Mouse (Mus musculus) layer of hippocampus, adult 18-20 months (tissue): Measurements from ENCODE around the gene Gm21885. TPM values are rescaled to one million over a fixed set of nuclear protein-coding genes. Genes with fewer than 3 reads are reported as not detected.
"Not testable (repeated sequence)": the region's sequence is repeated elsewhere in the genome, so short reads cannot be mapped to it uniquely, and the experiment has no call there.

Source experiments
- DNase-seq, 2 experiments: peaks; one replicate each; pipeline ENCODE4 v3.0.0; 2022; ENCODE audit warnings: low spot score in 2 of 2
- total RNA-seq, 2 experiments: library from RNA; stranded (reverse); gene quantifications; 2 replicates each; pipeline ENCODE4 v1.2.3; 2021

Gene Gm21885
- total RNA-seq, 2 experiments from 2014 or later, result not detected

DNA sequence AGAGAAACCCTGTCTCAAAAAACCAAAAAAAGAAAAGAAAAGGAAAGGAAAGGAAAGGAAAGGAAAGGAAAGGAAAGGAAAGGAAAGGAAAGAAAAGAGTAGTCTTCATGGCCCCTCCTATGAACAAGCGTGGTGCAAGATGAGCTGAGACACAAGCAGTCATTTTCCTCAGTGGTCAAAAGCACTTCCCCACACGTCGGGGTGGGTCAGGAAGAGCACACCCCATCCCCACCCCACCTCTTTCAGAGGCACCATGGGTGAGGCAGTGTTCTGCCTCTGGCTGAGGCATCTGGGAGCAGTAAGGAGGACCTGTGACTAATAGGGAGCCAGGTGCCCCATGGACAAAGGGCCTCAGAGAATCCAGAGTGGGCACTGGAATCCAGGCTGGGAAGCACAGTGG lies 15.5 kb upstream of the Gm21885 start:
- DNase-seq, result not testable (repeated sequence)

DNA sequence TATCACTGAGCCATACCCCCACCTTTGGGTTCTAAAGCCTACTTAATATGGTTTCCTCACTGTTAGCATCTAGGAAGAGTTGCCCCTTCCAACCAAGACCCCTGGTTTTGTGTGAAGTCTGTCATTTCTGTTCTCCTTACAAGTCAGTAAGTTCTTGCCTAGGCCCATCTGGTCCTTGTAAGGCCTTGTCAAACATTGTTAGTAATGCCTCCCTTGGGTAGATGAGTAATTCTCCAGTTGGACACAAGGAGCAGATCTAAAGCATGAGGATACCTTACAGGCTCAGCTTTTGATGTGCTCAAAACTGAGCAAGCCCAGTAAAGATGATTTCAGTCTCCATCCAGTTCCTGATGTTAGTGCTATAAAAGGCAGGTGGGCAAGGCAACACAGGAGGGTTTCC lies 12.9 kb upstream of the Gm21885 start:
- no peak for DNase-seq

DNA sequence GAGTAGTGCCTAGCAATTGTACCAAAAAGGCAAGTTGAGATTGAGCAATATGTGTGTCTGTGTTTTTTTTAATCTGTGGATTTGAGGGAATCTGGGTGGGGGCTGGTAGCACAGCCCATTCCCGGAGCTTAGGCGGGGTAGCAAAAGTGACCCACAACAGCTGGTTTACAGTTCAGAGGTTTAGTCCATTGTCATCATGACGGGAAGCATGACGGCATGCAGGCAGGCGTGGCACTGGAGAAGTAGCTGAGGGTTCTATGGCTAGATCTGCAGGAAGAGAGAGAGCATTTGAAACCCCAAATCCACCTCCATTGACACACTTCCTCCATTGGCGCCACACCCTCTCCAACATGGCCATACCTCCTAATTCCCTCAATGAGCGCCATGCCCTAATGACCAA lies 11.8 kb upstream of the Gm21885 start:
- DNase-seq, result no peak

DNA sequence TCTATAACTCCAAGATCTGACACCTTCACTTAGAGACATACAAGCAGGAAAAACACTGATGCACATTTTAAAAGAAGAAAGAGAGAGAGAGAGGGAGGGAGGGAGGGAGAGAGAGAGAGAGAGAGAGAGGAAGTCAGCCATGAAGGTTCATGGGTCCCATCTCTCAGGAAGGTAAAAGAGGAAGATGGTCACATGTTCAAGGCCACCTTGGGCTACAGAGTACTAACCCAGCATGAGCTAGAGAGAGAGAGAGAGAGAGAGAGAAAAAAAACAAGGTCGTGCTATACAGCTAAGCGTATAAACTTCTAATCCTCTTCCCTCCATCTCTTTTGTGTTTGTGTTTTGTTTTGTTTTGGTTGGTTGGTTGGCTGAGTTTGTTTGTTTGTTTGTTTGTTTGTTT lies 10.7 kb upstream of the Gm21885 start:
- no peak for DNase-seq

DNA sequence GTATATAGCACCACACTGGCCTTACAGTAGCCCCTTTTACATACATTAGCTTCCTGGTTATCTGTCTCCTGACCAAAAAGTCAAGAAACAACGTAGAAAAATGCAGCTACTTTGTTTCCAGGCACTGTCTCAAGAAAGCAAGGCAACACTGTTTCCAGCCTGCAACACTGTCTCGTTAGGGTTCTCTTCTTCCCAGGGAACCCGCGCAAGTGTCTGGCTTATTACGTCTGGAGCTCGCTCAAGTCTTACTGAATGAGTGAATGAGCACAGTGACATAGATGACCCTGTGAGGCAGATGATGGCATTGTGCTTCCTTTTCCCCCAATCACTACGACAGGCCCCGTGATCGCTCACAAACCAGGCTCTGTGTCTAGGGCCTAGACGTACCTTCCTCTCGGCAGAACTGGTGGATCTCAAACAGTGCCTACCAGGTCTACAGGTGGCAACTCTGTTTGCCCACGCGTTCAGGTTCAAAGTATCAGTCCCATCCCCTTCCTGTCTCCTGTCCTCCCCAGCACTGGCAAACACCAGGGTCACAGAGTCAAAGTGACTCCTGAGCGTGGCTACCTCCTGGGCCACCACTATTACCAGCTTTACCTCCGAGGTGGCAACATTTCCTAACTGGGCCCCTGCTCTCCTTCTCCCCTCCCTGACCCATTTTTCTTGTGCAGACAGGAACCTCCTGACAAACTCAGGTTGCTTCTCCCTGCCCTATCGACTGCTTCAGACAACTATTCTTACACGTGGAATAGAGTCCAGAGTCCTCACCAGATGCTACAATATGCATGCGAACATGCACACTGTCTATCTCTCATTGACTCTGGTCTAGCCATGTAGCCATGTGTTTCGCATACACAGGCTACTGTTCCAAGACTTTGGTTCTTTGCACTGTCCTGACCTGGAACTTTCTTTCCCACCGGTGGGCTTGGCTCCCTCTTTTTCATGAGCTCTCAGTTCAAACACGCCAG lies 8.4 kb upstream of the Gm21885 start:
- no peak for DNase-seq

DNA sequence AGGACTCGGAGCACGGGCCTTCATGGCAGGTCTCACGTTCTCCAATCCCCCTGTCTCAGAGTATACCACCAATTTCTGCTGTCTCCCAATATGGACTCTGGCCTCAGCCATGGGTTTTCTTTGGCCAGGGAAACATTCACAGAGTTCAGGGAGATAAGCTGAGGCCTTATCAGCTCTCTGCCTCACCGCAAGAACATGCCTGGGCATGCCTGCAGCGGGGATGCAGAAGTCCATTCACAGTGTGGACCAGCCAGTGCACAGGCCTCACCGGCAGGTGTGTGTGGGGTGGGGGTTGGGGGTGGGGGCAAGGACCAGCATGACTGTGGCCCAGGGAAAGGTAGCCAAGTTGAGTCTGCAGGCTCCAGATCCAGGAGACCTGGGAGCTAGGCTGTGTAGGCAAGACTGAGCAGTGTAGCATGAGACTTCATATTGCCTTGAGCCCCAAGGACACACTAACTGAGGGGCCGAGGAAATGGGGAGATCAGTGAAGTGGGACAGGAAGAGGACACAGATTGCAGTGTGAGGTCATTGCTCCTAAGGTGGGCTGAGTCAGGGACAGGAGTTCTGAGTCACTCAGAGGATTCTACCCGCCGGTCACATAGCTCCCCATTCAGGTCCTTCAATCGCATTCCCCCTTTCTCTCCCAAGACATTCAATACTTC lies 7.3 kb upstream of the Gm21885 start:
- DNase-seq, result no peak

DNA sequence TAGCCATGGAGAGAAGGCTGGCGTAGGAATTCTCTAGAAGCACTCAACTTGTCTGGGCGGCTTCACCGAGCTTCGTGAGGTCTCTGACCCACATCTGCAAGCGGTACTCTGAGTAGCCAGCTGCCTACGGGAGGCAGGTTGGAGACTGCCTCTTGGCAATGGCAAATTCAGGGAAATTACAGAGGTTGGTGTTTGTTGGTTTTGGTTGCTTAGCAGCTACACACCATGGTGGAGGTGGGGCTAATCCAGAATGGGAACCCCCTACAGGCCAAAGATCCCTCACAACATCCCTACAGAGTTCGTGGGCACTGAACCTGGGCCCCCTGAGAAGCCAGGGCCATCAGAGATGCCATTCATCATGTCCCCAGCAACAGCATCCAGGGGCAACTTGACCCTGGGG lies 6.4 kb upstream of the Gm21885 start:
- no peak for DNase-seq

DNA sequence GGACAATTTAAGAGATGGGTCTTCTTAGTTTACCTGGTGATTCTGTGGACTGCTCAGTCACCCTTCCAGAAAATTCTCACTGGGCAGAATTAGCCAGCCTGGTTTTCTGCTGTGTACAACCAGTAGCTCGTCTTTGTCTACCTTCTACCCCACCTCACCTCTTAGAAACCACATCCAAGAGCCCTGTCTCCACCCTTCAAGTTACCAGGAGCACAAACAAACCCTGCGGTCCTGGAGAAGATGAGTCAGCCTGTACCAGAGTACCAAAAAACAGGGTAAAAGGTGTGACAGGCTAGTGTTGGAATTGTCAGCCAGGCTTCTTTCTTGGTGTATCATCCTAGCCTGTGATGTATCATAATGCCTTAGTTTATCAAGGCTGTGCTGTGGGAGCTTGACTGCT lies 6.0 kb upstream of the Gm21885 start:
- no peak for DNase-seq

DNA sequence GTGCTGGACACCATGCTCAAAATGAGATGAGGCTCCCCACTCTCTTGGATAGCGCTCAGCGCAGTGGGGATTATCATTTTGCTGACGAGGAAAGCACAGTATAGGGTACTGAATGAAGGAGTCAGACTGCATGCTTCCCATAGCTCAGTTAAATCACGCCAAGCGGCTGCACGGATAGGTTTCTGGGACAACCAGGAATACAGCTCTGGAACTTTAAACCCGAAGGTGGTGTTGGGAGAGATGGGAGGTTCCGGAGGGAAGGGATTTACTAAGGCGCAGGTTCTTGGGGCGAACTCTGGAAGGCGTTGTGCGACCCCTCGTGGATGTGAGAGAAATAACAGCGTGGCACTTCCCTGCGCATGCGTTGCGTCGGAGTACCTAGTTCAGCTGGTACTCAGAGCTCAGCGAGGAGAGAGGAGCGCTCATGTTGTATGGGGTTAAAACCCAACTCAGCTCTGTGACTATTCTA lies 4.8 kb upstream of the Gm21885 start:
- peak; percentile 89 to 96 for DNase-seq

DNA sequence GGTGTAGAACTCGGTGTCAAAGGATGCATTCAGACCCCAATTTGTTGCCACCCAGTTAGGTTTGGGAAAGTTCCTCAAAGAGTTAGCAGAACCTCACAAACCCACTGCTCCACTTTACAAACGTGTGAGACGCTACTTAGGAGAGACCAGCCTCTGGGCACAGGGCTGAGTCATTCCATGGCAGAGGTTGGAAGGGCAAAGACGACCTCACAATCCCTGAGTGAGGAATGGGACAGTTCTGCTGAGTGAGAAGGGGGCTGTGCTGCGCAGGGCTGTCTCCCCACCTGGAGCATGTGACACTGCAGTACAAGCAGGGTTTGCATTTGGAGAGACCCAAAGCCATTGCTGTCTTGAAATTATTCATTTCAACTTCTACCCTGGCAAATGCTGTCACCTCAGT lies 618 bp downstream of the Gm21885 start:
- no peak for DNase-seq

DNA sequence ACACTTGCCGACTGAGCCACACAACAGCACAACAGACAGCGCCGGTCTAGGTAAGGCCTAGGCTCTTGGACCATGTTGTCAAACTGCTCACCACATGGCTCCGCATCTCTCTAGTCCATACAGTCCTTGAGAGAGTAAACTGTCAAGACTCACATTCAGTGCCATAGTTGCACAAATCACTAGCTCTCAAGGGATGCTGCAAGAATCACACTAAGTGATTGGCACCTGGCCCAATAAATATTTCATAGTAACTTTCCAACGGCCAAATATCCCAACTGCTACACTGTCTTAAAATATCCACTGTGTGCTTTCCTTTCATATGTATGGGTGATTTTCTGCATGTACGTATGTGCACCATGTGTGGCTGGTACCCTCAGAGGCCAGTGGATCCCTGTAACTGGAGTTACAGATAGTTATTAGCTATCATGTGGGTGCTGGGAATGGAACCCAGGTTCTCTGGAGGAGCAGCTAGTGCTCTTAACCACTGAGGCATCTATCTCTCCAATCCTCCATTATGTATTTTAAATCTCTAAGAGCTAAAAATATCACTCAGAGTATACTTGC lies 1.9 kb downstream of the Gm21885 start:
- DNase-seq, result no peak

DNA sequence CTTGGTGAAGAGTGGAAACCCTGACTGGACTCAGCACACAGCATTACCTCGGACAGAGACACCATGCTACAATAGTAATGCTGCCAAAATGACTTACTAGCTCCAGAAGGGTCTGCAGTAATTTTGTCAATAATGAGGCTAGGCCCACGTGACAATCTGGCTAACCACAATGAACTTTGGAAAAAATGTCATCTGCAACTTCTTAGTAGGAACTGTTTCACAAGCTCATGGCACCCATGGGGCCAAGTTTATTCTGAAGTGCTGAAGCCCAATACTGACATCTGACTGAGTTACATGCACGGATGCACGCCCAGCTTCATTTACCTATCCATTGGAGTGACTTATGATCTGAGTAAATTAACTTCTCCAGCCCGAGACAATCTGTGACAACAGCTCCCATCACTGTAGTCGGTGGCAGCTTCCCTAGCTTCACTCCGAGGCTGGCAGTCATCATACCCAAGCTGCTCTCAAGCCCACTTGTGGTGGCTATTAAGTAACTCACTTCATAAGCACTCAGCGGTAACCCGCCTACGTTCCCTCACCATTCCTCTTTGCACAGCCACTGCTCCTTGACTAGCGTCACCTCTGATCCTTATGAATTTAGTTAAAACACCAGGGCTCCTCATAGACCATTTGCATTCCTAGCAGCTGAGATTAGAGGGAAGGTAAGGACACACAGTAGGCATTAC lies 4.4 kb downstream of the Gm21885 start:
- peak in 1 of 2 experiments; percentile 33 for DNase-seq

DNA sequence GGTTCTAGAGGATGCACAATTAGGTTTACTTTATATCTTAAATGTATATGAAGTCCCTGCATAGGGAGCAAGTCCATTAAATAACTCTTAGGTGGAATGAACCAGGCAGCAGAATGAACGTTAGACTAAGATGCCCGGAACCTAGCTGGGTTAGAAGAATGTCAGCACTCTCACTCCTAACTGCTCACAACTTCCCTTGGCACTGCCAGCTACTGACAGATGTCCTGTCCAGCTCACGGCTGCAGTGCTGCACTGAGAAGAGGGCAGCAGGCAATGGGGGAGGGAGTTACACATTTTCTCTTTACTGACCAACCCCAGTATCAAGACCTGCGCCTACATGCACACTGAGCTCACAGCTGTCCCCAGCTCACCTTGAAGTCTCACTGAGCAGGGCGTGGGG lies 5.4 kb downstream of the Gm21885 start:
- DNase-seq, result no peak

DNA sequence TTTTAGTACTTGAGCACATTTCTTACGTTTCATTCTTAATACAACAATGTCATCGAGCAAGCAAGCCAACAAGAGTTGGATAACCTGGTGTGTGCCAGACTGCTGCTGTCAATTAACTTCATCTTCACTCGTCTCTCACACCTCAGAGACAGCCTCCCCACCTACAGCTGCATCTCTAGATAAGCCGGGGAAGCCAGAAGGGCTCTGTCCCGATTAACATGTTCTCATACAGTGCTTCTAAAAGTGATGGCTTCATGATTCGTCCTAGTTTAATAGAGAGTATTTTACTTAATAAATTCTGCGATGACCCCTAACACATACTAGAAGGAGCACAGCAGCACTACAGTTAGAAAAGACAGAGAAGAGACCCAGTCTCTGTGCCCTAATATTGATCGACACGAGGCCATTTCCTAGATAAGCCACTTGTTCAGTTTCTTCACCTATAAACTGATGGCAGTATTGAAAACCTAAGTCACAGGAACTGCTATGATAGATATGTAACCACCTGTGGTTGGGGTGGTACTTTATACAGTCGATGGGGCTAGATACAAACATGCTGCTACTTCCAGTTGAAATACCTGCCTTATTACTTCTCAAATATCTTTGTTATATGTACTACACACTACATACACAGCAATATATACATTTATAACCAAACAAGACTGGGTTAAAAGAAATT lies 8.5 kb downstream of the Gm21885 start:
- DNase-seq, result no peak

DNA sequence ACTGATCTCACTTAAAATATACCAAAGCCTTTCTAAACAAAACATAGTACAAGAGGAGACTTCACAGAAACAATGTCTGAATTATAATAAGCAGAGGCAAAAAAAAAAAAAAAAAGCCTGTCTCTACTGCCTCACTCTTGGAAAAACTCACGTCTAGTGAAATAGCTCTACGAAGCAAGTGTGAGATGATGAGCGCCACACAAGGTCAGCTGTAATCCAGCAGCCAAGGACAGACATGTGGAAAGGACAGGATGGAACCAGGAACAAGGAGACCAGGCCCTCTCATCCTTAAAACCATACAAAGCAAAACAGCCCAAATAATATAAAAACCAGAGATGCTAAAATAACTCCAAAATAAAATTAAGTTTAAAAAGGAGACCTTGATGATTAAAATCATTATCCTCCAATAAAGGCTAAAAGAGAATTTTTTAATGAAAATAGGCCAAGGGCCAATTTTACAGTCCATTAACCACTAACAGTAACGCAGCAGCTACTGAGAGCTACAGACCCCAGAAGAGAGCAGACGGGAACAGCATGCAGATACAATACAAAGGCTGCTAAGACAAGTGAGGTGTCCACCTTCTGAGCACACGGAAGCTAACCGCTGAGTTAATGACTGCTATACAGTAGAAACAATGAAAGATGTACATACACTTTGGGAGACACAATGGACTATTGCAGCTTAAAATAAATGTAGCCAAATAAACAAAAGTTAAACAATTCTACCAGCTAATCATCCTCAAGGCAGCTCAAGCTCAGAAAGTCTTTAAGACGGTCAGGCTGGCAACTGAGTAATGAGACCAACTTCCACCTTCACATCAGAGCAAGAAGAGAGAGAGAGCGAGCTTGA lies 13.5 kb downstream of the Gm21885 start:
- no peak for DNase-seq

DNA sequence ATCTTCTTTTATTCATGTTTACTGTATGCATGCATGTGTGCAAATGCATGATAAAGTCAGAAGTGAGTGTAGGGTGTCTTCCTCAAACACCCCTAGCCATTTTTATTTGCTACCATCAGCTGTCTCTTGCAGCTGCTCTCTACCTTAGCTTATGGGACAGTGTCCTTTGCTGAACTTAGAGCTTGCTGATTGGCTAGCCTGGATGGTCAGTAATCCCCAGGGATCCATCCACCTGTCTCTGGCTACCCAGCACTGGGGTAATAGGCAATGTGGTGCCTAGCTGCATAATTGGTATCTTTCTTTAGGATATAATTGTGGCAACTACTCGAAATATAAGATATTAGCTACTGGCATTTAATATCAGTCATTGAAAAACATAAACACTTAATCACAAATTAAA lies 31.1 kb downstream of the Gm21885 start:
- no peak for DNase-seq

DNA sequence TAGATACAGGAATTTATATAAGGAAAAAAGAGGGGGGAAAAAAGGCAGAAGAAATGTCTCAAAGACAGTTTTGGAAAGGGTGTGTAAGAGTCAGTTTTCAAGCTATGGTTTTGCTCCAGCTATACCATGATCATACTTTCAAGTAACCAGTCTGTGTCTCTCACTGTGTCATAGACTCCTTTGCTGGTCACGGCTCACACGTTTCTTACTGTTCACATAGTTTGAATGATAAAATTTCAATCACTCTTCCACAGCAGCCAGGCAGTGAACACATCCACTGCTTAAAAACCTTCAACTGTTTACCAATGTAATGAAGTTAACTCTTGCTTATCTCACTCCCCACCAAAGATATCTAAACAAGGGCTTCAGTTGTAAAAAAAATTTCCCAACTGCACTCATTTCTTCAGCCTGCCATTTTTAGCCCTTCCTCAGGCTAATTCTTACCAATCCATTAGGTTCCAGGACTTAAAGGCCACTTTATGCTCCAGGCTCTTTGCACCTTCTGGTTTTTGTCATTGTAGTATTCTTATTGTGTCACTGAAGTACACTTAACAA lies 32.5 kb downstream of the Gm21885 start:
- no peak for DNase-seq

DNA sequence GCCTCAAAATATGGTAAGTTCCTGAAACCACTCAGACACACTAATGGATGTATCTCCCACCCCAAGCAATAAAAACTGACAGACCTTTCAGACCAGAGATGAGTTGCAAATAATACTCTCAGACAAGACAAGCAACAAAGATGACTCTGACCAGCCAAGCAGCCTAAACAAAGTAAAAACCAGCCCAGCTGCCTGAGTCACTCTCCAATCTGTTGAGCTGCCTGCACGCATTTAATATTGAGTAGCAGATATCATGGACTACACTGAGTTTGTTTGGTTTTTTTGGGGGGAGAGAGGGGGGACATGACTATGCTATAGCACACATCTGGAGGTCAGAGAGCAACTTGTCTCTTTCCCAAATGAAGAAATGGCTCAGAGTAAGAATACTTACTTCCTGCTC lies 33.6 kb downstream of the Gm21885 start:
- no peak for DNase-seq

DNA sequence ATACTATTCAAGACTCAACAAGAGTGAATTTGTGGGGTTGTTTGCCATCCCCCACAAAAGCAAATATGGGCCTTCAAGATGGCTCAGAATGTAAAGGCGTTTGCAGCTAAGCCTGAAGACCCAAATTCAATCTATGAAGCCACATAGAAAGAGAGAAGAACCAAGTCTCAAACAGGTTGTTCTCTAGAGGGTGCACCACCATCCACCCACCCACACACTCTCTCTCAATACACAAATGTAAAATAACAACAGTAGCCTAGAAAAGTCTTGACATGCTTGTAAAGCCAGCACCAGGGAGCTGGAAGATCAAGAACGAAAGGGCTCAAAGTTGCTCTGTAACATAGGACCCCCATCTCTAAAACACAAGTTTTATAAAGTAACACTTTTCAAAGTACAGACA lies 34.9 kb downstream of the Gm21885 start:
- DNase-seq, result no peak

DNA sequence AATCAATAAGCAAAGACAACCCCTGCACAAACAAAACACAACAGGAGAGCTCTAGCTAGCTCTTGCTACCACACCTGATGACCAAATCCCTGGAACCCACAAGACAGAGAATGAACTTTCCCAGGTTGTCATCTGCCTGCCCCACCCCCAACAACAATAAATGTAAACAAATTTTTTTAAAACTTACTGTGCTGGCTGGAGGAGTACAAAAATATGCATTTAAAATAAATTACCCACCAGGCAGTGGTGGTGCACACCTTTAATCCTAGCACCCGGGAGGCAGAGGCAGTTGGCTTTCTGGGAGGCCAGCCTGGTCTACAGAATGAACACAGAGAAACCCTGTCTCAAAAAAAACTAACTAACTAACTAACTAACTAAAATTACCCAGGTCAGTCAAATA lies 35.3 kb downstream of the Gm21885 start:
- DNase-seq, result no peak
